Mouse (Mus musculus) embryonic facial prominence, embryonic 13.5 days (tissue): ENCODE data around the gene Emc10. TPM values are rescaled to one million over a fixed set of nuclear protein-coding genes. Genes with fewer than 3 reads are reported as not detected.

Source experiments
- ATAC-seq: fragments of 200-750 bp; cut with Nextera tagmentation; 2 replicates; pipeline ENCODE4 v1.8.0; 2017; ENCODE audit warnings: low read depth; ENCODE audit not compliant: insufficient number of reproducible peaks, insufficient read depth, low FRiP score, low TSS enrichment
- H3K27ac ChIP-seq: fragments of 300-500 bp; sonication (generic); 2 replicates; pipeline ENCODE4 v1.5.1; 2015; ENCODE audit warnings: moderate library complexity, mild to moderate bottlenecking, inconsistent platforms
- H3K27me3 ChIP-seq: fragments of 300-500 bp; sonication (generic); 2 replicates; pipeline ENCODE4 v1.6.1; 2015; ENCODE audit warnings: mild to moderate bottlenecking, inconsistent platforms
- H3K36me3 ChIP-seq: fragments of 300-500 bp; sonication (generic); 2 replicates; pipeline ENCODE4 v1.6.1; 2015; ENCODE audit warnings: mild to moderate bottlenecking, inconsistent platforms
- H3K4me1 ChIP-seq: fragments of 300-500 bp; sonication (generic); 2 replicates; pipeline ENCODE4 v1.6.1; 2015; ENCODE audit warnings: inconsistent platforms
- H3K4me2 ChIP-seq: fragments of 300-500 bp; sonication (generic); 2 replicates; pipeline ENCODE4 v1.6.1; 2015; ENCODE audit warnings: moderate library complexity, mild to moderate bottlenecking, inconsistent platforms
- H3K4me3 ChIP-seq: fragments of 300-500 bp; sonication (generic); 2 replicates; pipeline ENCODE4 v1.5.1; 2015; ENCODE audit warnings: mild to moderate bottlenecking, inconsistent platforms
- H3K9ac ChIP-seq: fragments of 300-500 bp; sonication (generic); 2 replicates; pipeline ENCODE4 v1.6.1; 2015; ENCODE audit warnings: mild to moderate bottlenecking, inconsistent platforms
- H3K9me3 ChIP-seq: fragments of 300-500 bp; sonication (generic); 2 replicates; pipeline ENCODE4 v1.6.1; 2016; ENCODE audit warnings: inconsistent platforms
- WGBS: fragments of 180-500 bp; shearing (Covaris S2); methylation state at CpG from one replicate; pipeline ENCODE4 v1.1.7; 2015; ENCODE audit warnings: mixed read lengths; 5-methylcytosine and 5-hydroxymethylcytosine counted together
- polyA plus RNA-seq: library from polyadenylated mRNA; unstranded; fragments of >200 nt; fragmentation: Nextera tagmentation; extraction: Ambion mirVana; gene quantifications from 2 replicates; pipeline ENCODE4 v1.2.1, GENCODE M21; 2015

The Emc10 gene
- 126 and 129 TPM in 2 replicates for polyA plus RNA-seq

DNA sequence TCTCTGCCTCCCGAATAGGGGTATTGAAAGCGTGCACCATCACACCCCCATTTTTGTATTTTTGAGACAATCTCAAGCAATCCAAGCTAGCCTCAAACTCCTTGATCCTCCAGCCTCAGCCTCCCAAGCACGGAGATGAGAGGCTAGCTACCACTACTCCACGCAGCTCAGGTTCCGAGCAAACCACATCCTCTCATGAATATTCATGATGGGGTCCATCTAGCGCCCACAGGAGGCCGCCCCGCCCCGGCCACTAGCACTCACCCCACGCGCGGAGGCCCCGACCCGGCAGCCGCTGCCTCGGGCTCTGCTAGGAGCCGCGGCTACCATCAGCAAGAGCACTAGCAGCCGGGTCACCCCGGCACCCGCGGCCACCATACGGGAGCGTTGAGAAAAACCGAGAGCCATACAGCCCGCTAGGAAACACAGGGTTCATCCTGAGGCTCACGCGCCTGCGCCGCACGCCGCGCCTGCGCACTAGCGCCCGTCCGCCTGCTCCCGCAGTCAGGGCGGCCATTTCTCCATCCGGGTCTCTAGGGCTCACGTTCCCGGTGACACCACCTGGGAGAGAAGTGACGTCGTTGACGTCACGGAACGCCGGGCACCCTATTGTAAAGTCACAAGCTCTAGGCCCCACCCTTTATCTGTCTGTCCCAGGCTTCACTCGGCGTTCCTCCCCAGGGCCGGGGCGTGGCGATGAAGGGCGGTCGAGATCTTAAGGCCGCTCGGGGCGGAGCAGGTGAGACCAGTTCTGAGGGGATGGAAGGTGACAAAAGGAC is at the start of gene Emc10, which contains the start of gene Fam71e1:
Gene Emc10 (minus strand): TSS at position 538 of the 779 bp plus-strand sequence.
Gene Fam71e1 (plus strand): TSS at position 590 of the 779 bp plus-strand sequence.
- Histone ChIP-seq H3K36me3 (peaks cover 36% of the 10 kb centered on the region), H3K4me1 (peaks cover 19% of the 10 kb centered on the region), H3K9me3 (no peaks in the 10 kb centered on the region), H3K27me3 (peaks cover 5% of the 10 kb centered on the region; the same call in 1 of the 2 replicates), H3K4me2 (peak within 1 kb of the TSS; percentile 84), H3K27ac (peak within 1 kb of the TSS; percentile 94), H3K9ac (peak within 1 kb of the TSS; percentile 86), H3K4me3 (peak within 1 kb of the TSS; percentile 63)
- WGBS = under 1% methylated on average over 58 of the region's 58 CpGs
- ATAC-seq = peak; percentile 89

DNA sequence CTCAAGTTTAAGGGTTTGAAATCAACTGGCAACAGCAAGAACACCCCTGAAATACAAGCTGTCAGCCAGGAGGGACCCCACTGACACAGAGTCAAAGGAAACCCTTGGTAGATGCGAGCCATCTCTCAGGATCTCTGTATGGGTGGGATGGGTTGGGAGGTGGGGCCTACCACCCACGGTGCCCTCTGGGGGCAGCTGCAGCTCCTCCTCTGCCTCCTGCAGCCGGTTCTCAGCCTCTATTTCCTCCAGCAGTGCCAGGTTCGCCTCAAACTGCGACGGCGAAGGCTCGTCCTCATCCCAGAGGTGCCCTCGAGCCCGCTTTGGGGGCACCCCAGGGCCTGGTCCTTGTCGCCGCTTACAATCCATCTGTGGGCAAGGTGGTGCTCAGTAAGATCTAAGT is 46.7 kb upstream of the Emc10 start:
- Histone ChIP-seq H3K4me2 (no peak overlapping the region), H3K36me3 (peaks cover 55% of the 10 kb centered on the region), H3K9me3 (no peaks in the 10 kb centered on the region; the same call in 1 of the 2 replicates), H3K27ac (no peak overlapping the region), H3K4me1 (peaks cover 14% of the 10 kb centered on the region), H3K9ac (0 out of 2 replicates have a peak overlapping the region, but pooled peaks have one; percentile 11), H3K27me3 (no peaks in the 10 kb centered on the region), H3K4me3 (no peak overlapping the region)
- ATAC-seq = no peak
- 73% methylated on average over 12 of the region's 12 CpGs for WGBS

DNA sequence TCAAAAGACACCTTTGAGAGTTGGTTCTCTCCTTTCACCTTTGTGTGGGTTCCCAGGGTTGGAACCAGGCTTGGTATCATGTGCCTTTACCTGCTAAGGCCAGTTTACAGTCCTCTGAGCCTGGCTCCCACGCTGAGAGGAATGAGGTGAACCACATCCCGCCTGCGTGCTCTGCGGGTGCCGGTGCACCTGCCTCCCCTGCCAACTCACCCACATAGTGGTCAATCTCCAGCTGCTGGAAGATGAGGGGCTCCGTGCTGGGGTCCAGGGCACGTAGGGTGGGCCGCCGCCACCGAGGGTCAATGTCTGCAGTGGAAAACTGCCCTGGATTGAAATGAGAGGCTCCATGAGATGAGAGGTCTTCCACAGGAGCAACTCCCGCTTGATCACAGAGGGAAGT is 46.2 kb upstream of the Emc10 start:
- no peak overlapping the region for H3K9ac ChIP-seq
- H3K27me3 ChIP-seq = no peaks in the 10 kb centered on the region
- H3K4me2 ChIP-seq = no peak overlapping the region
- peaks cover 60% of the 10 kb centered on the region for H3K36me3 ChIP-seq
- no peak overlapping the region for H3K4me3 ChIP-seq
- 93% methylated on average over 11 of the region's 11 CpGs for WGBS
- peaks cover 9% of the 10 kb centered on the region for H3K4me1 ChIP-seq
- no peaks in the 10 kb centered on the region; the same call in 1 of the 2 replicates for H3K9me3 ChIP-seq
- ATAC-seq = no peak
- no peak overlapping the region for H3K27ac ChIP-seq

DNA sequence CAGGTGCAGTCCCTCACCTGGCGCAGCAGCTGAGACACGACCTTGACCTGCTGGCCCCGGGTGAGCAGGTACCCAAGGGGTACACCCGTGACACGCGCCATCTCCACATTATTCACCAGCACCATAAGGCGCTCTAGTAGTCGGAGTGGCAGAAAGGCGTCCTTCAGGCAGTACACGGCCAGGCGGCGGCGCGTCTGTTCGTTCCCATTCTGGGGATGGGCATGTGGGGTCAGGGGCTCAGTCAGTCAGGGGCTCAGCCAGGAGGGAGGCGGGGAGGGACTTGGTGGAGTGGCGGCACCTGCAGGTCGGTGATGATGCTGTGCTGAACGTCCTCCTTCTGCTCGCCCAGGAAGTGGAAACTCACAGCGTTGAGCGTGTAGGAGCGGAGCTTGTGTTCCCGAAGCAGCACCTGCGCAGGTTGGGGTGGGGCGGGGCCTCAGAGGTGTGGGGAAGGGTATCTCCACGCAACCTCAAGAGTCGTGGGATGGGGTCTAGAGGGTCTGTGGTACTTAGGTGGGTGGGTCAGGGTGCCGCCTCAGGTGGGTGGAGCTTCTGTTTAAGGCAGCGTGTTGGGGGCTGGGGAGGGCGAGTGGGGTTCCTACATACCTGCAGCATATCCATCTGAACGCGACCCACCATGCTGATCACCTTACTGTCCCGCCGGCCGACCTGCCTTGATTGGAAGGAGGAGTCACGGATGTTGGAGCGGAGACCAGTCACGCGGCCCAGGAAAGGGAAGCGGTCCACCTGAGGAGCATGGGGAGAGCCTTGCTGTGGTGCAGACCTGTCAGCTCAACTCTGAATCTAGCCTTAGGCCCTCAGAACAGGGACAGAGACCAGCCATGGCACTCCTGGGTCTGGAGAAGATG is 42.7 kb upstream of the Emc10 start:
- Histone ChIP-seq H3K9me3 (no peaks in the 10 kb centered on the region), H3K27ac (no peak overlapping the region), H3K4me2 (no peak overlapping the region), H3K36me3 (peaks cover 92% of the 10 kb centered on the region), H3K27me3 (no peaks in the 10 kb centered on the region), H3K4me1 (no peaks in the 10 kb centered on the region), H3K9ac (no peak overlapping the region), H3K4me3 (no peak overlapping the region)
- 93% methylated on average over 41 of the region's 41 CpGs for WGBS
- ATAC-seq = no peak

DNA sequence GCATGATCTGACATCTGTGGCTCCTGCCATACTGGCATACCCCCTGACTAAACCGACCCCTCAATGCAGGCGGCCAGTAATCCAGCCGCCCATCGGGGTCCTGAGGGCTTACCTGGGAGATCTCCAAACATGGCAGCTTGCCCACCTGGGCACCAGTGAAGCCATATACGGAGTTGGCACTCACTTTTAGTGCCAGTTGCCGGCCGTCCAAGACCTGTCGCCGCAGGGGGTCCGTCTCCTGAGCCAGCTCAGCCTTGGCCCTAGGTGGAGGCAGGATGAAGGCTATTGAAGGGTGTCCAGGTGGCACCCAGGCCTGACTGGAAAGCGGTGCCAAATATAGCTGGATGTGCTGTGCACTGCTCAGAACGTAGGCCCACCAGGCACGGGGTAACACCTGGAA is 41.2 kb upstream of the Emc10 start:
- no peak for ATAC-seq
- H3K36me3 ChIP-seq = peaks cover 99% of the 10 kb centered on the region

DNA sequence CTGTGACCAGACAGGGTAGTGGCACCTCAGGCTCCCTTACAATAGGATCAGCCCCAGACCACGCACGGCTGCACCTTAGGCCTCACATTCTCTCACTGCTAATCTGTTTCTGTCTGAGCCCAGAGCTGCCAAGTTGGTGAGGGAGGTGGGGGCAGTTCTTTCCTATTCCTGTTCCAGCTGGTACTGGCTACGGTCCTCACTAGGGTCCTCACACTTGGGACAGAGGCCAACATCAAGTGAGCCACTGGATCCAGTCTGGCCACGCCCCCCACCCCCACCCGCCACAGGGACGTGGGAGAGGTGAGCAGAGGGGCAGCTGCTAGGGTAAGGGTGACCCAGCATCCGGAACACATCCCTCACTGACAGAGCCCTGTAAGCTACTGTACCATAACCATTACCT is 40.7 kb upstream of the Emc10 start:
- no peak overlapping the region for H3K9ac ChIP-seq
- WGBS = 88% methylated on average over 7 of the region's 7 CpGs
- peaks cover 98% of the 10 kb centered on the region for H3K36me3 ChIP-seq

More for the DNA sequence above, 41.2 kb upstream of the Emc10 start:
- H3K27me3 ChIP-seq = no peaks in the 10 kb centered on the region
- no peak overlapping the region for H3K4me3 ChIP-seq
- H3K9ac ChIP-seq = no peak overlapping the region
- 91% methylated on average over 13 of the region's 13 CpGs for WGBS
- H3K27ac ChIP-seq = no peak overlapping the region
- H3K4me2 ChIP-seq = no peak overlapping the region
- no peaks in the 10 kb centered on the region for H3K9me3 ChIP-seq
- H3K4me1 ChIP-seq = no peaks in the 10 kb centered on the region

GRCm38 (mm10) chr7:44536590-44536968 is 40.2 kb upstream of the Emc10 start:
- Histone ChIP-seq H3K36me3 (peaks cover 94% of the 10 kb centered on the region), H3K27me3 (no peaks in the 10 kb centered on the region), H3K4me3 (no peak overlapping the region), H3K9me3 (no peaks in the 10 kb centered on the region), H3K9ac (no peak overlapping the region), H3K4me1 (no peaks in the 10 kb centered on the region), H3K4me2 (no peak overlapping the region), H3K27ac (no peak overlapping the region)
- 85% methylated on average over 6 of the region's 6 CpGs for WGBS
- ATAC-seq = no peak

More for the DNA sequence above, 40.7 kb upstream of the Emc10 start:
- no peak for ATAC-seq
- Histone ChIP-seq H3K4me3 (no peak overlapping the region), H3K27ac (no peak overlapping the region), H3K27me3 (no peaks in the 10 kb centered on the region), H3K4me1 (no peaks in the 10 kb centered on the region), H3K4me2 (no peak overlapping the region), H3K9me3 (no peaks in the 10 kb centered on the region)

GRCm38 (mm10) chr7:44535657-44536589 is 39.6 kb upstream of the Emc10 start:
- ATAC-seq = no peak
- Histone ChIP-seq H3K27ac (no peak overlapping the region), H3K36me3 (peaks cover 87% of the 10 kb centered on the region), H3K4me3 (no peak overlapping the region), H3K4me2 (no peak overlapping the region), H3K9ac (no peak overlapping the region), H3K9me3 (no peaks in the 10 kb centered on the region), H3K27me3 (no peaks in the 10 kb centered on the region), H3K4me1 (no peaks in the 10 kb centered on the region)
- 92% methylated on average over 27 of the region's 27 CpGs for WGBS

GRCm38 (mm10) chr7:44534656-44535441 is 38.5 kb upstream of the Emc10 start:
- Histone ChIP-seq H3K27me3 (peaks cover 4% of the 10 kb centered on the region; the same call in 1 of the 2 replicates), H3K9ac (no peak overlapping the region), H3K36me3 (peaks cover 76% of the 10 kb centered on the region), H3K27ac (no peak overlapping the region), H3K9me3 (no peaks in the 10 kb centered on the region), H3K4me2 (no peak overlapping the region), H3K4me1 (no peaks in the 10 kb centered on the region), H3K4me3 (no peak overlapping the region)
- 87% methylated on average over 19 of the region's 19 CpGs for WGBS
- no peak for ATAC-seq

DNA sequence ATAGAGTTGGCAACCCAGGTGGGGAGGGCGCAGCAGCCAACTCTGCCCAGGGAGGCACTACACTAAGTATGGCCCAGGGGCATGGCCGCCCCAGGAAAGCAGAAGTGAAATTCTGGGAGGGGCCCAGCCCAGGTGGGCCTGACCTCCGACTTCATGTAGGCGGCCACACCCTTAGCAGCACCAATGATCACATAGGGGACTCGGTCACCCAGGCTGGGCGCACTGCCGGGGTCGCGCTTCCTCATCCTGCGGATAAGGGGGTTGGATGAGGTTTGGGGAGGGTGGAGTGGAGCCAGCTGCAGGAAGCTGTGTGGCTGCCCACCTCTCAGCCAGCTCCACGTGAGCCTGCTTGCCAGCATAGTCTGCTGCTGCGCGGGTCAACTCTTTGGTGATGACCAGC is 37.9 kb upstream of the Emc10 start:
- H3K27me3 ChIP-seq = peaks cover 8% of the 10 kb centered on the region
- H3K4me1 ChIP-seq = no peaks in the 10 kb centered on the region
- peaks cover 70% of the 10 kb centered on the region for H3K36me3 ChIP-seq
- no peak for ATAC-seq
- 95% methylated on average over 13 of the region's 13 CpGs for WGBS
- no peak overlapping the region for H3K9ac ChIP-seq
- no peaks in the 10 kb centered on the region for H3K9me3 ChIP-seq
- H3K4me2 ChIP-seq = no peak overlapping the region
- H3K4me3 ChIP-seq = no peak overlapping the region
- H3K27ac ChIP-seq = no peak overlapping the region
